Mouse (Mus musculus) ovary, adult 18-20 months (tissue): ENCODE data around the gene Gm5936.
"Not testable (repeated sequence)": the region's sequence is repeated elsewhere in the genome, so short reads cannot be mapped to it uniquely, and the experiment has no call there.

Experiments used
- DNase-seq: peaks from one replicate; pipeline ENCODE4 v3.0.0; 2022; ENCODE audit warnings: low spot score, mixed read lengths

The Gm5936 gene

DNA sequence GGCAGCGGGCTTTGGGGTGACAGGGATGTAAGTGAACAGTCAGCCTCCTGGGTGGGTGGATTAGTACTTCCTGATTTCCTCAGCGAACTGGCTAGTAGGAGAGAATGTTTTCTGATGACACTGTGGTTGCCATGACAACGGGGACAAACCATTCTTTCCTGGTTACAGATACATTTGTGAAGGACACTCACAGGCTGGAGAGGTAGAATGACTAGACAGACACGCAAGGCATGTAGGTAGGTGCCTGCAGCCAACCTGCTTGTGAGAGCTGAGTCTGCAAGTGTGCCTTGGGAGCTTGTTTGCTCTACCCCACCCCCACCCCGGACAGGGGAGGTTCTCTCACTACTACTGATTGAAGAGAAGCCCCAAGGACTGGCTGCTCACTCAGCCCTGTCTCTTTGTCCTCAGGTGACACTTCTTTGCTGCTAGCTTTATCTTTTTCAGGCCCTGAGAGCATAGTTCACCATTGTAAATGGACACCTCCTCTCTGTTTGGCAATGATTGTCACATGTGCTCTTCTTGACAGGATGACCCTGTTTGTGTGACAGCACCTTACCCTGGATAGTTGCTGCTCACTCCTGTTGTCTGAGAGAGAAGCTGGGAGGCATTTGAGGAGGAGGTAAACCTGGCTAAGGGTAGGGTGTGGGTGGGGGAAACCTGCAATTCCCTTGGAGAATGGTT, at the start of gene Gm5936:
Gm5936 (plus strand) TSS at position 355 of the 681 bp plus-strand sequence.
- not testable (repeated sequence) for DNase-seq

DNA sequence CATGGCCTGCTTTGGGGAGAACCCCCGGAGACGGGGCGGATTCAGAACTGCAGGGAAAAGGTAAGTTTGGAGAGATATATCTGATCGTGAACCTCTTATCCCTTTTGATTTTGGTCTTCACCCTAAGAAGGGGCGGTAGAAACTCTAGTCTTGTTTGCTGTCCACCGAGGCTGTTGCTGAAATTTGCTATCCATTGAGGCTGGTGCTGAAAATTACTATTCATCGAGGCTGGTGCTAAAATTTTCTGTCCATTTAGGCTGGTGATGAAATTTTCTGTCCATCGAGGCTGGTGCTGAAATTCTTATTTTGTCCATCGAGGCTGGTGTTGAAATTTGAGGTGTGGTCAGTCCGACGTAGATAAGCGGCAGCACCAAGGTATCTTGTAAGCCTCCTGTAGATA, 19.1 kb downstream of the Gm5936 start:
- DNase-seq: not testable (repeated sequence)

GRCm38 (mm10) chrX:74880123-74880522, 43.1 kb downstream of the Gm5936 start:
- DNase-seq: not testable (repeated sequence)
